Mouse (Mus musculus): ENCODE results near the gene Inf2.

Gene Inf2

DNA sequence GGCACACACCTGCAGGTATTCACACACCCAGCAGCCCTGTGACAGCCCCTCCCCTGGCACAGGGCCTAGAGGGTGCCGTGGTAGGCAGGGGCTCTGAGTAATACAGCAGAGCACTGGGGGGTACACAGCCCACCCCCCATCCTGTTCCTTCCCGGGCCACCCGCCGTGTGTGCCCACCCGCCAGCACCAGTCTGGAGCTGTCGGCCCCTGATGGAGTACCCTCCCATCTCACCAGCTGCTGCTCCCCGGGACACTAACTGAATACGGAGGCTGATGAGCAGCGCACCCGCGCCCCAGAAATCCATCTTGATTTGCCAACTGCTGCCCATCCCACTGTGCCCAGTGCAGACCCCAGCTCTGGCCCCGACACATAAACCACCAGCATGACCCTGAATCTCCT, 75.1 kb downstream of the Inf2 start:
- DNase-seq, result no peak

GRCm38 (mm10) chr12:112664124-112664523, 75.5 kb downstream of the Inf2 start:
- DNase-seq, result no peak

- DNase-seq, result no peak
Measured at GRCm38 (mm10) chr12:112664656-112665055, 76.1 kb downstream of the Inf2 start.
